Mouse (Mus musculus) neural tube, embryonic 10.5 days (tissue): ENCODE measurements around the gene Aldh1b1.

Experiments
- DNase-seq: peaks from one replicate; pipeline ENCODE4 v3.0.0-alpha.2; 2017; ENCODE audit warnings: low spot score; ENCODE audit errors: extremely low spot score

The Aldh1b1 gene

DNA sequence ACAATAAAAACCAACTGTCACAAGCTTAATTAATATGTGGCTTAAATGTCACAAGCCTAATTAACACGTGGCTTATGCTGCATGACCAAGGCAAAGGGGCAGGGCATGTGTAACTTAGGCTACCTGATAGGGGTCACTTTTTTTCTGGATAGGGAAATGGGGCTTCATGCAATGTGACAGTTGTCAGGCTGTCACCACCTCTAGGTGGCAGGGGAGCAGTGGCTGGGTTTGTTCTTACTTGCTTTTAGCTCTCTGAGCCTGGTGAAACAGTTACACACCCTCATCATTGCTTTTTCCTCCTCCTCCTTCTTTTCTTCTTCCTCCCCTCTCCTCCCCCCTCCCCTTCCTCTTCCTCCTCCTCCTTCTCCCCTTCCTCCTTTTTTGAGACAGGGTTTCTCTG, 15.2 kb upstream of the Aldh1b1 start:
- no peak for DNase-seq

DNA sequence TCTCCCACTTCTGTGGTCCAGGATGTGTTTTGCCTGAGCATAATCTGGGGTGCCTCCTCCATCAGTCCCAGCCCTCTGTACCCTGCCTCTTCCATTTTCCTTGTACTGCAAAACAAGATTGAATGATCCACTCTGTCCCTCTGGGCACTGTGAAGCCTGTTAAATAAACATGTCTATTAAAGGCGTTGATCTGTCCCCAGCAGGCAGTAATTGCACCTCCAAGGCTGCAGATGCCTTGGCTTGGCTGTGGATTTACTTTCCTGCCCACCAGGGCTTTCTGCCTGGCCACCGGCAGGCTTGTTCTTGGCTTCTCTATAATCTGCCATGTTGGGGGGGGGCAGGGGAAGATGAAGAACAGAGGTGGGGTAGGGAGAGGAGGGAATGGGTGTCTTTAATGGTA, 12.9 kb upstream of the Aldh1b1 start:
- no peak for DNase-seq

DNA sequence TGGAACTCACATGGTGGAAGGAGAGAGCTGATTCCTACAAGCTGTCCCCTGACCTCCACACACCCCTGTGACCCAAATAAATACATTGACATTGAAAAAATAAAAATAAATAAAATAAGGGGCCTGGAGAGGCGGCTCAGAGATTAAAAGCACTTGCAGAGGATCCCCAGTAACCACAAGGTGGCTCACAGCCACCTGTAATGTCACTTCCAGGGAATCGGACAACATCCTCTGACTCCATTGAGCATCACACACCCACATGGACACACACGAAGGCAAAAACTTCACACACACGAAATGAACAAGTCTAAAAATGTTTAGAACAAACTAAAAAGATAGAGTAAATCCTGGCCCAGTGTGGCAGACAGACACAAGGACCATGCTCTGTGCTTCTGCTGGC, 12.1 kb upstream of the Aldh1b1 start:
- DNase-seq = no peak

DNA sequence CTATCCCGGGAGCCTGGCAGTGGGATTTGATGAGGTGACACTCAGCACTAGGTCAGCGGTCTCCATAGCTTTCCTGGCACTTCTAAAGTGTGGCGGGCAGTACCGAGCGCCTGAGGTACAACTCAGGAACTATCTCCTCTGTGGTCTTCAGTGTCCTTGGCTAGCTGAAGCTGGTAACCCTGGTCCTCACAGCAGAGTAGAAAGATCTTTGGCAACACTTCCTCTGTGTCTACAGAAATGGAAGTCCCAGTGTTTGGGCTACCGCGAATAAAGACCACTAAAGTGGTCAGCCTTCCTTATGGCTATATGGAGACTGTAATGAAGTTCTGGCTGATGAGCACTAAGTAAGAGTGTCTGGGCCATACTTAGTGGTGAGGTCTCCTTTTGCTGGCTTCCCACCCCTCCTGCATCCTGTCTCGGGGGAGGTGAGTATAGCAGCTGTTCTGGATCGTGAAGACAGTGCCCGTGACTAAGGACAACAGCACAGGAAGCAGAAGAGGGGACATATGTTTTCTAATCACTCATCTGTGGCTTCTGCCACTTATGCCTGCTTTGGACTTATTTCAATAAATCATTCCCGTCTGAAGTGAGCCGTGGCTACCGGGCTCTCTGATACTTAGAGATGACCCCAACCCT, 10.3 kb upstream of the Aldh1b1 start:
- no peak for DNase-seq

DNA sequence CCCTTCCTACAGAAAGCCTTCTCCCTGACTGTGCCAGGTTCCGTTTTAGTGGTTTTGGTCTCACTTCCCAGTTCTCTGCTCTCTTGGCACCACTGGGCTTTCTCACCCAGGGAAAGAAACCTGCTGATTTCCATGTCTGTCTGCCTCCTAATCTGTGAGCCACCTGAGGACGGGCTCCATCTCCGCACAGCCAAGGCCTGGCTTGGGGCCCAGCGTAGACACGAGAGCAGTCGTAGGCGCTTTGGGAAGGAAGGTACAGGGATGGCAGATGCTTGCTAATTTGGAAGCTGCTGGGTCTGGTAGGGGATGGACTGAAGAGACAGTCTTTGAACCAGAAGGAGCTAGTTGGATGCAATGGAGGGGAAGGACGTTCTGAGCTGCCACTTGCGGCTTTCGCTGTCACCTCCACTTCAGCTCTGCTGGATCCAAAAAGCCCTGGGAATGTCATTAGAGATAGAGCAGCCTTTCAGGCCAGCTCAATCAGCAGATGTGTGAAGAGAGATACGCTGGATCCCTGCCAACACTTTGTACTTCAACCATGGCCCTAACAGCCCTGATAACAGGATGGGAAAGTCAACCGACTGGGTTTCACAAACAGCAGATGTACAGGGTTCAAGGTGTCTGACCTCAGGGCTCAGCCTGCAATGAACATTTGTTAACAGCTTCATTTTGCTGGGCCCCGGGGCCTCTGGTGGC, 9.4 kb upstream of the Aldh1b1 start:
- DNase-seq = no peak

DNA sequence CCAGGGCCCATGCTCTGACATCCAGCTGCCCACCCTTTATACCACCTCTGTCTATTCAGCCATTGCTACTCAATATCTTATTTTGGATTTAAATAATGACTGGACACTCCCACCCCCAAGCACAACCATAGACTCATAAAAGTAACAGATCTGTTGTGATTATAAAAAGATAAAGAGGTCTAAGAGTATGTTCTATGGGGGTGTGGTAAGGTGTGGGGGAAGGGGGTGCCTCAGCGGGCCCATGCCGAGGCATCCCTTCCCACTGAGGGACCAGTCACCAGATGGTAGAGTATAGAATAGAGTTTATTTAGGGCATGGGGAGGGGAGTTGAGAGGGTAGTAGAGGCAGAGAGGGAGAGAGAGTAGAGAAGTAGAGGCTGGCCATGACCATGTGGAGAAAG, 8.8 kb upstream of the Aldh1b1 start:
- no peak for DNase-seq

DNA sequence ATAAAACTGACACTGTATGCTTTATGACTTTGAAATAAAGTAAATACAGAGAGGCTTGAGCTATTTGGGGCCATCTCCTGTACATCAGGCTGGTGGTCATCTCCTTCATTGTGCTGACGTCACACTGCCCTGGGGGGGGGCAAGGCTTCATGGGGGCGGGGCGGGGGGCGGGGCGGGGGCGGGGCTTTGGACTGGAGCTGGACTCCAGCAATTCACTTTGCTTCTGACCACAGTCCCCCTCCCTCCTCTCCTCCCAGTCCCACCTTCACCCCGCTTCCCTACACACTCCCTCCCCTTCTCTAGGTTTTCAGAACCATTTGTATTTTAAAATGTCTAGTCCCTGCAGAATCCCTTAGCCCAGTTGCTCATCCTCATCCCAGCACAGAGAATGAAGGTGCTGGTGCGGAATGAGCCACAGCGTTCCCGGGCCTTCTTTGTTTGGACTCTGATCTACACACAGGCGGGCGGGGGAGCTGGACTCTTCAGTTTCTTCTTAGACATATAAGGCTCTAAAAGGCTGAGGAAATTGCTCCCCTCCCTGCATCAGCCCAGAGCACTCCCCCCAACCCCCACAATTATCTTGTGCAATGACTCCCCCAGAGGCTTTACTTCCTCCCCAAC, 3.5 kb upstream of the Aldh1b1 start:
- peak; percentile 71 for DNase-seq

DNA sequence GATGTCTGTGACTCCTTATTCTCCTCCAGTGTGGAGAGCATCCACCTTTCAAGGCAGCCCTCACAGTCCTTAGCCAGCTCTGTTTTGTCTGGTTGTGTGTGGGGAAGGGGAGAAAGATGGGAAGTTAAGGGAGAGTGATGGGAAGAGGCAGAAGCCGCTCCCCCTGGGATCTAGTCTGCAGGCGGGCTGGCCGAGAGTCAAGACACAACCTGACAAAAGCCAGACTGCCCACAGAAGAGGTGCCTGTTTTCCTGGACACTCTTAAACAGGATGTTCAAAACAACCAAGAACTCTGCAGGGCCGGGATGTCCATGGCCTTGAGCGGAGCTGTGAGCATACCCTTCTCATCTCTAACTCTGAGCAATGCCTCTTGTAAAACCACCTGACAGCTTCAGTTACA, 2.1 kb upstream of the Aldh1b1 start:
- no peak for DNase-seq

DNA sequence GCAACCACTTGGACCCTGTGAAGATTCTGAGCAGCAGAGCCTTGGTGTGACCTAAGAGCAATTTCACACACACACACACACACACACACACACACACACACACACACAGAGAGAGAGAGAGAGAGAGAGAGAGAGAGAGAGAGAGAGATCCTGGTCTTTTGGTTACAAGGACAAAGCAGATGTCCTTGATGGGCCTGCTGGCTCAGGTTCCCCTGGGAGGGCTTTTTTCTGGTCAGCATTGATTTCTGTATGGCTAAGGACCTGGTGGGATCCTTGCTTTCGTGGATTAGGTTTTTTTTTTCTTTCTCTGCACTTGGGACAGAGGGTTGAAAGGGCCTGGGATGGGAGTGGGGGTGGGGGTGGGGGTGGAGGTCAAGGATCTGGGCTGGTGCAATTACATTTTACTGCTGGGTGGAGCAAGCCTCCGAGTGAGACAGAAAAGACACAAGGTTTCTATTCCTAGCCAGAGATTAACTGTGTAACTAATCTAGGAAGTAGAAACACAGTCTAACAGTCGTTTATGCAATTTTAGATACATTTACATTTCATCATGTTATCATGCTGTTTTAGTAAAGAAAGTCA, 1.2 kb downstream of the Aldh1b1 start:
- no peak for DNase-seq

DNA sequence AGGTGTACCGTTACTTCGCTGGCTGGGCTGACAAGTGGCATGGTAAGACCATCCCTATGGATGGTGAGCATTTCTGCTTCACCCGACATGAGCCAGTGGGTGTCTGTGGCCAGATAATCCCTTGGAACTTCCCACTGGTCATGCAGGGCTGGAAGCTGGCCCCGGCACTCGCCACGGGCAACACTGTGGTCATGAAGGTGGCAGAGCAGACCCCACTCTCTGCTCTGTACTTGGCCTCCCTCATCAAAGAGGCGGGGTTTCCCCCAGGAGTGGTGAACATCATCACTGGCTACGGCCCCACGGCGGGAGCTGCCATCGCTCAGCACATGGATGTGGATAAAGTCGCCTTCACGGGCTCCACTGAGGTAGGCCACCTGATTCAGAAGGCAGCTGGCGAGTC, 4.1 kb downstream of the Aldh1b1 start:
- DNase-seq = no peak

DNA sequence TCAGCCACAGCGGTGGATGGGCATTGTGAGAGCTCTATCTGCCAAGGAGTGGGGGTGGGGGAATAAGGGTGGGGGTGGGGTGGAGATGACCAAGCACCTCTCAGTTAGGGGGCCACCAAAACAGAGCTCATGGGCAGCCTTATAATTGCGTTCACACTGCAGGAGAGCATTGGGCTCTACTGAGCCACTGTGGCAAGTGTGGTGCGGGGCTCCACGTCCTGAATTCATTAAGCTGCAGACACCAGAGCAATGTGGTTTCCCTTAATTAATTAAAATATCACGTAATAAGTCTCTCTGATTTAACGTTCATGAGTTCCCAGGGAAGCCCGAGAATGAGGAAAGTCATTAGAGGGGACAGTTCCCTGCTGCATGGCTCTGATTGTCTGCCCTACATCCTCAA, 9.2 kb downstream of the Aldh1b1 start:
- DNase-seq = no peak

DNA sequence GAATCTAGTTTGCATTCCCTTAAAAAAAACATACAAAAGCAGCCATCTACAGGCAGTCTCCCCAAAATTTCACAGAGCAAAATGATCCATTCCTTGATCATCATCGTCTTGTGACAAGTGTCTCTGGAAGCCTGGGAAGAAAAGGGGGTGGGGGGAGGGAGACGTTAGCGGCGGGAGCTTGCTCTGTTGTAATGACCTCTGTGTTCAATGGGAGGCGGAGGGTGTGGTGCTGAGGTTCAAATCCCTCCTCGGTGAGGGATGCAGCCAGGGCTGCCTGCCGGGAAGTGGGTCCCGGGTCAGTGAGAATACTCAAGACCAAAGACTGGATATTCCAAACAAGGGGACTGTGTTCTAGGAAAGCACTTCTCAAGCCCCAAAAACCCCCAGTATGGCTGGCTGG, 12.4 kb downstream of the Aldh1b1 start:
- DNase-seq = no peak

DNA sequence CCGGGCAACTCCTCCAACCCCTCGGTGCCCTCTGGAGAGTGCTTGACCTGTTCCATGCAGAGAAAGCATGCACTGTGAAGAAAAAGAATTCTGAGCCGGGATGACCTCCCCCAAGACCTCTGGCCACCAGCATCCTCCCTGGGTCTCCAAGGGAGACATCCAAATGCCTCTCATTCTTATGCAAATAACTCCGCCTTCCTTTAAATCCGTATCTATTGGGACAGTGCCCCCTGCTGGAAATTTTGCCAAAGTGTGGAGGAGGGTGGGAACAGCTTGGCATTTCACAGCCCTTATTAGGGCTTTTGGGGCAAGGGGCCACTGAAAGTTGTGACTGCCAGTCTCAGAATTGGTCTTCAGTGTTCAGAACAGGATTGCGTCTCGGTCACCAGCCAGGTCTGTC, 16.7 kb downstream of the Aldh1b1 start:
- peak; percentile 67 for DNase-seq

DNA sequence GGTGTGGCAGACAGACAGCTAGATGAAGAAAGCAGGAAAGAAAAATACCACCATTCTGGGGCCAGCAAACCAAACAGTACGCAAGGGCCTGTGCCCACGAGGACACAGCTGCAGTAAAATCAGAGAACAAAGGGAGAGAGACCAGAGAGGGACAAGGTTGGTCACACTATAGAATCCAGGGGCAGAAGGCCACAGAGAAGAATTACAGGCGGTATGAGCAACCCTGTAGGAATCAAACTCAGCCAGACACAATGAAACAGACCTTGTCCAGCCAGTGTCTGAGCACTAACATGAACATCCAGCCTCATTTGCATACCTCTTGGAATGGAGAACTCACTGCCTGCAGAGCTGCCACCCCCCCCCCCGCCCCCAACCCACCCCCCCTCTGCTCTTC, 20.0 kb downstream of the Aldh1b1 start:
- no peak for DNase-seq

DNA sequence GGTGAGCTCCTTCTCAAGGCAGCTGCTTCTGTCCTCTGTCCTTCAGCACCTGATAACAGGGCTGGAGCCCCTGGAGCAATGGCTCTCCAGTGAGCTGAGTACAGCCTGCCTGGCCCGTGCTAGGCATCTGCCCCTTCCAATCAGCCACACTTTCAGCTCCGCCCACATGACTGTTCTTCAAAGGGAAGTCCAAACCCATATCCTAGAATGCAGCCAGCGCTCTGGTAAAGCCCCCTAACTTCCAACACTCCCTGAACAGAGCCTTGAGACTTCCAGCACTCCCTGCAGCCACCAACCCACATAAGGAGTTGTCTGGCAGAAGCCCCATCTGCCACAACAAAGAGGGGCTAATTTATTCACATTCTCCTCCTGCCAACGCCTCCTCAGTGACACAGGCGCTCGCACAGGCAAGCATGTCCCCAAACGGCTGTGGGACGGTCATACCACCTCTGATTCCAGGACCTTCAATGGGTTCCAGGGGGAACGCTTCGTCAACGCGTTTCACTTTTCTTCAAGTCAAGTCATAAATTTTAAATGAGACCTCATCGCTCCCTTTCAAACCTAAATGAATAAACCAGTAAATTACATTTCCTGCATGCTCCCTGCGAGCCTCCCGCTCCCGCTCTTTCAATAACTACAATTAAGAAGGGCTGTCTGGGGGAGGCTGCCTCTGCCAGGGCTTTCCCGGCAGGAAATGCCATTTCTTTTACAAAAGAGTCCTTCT, 20.5 kb downstream of the Aldh1b1 start:
- peak; percentile 75 for DNase-seq

DNA sequence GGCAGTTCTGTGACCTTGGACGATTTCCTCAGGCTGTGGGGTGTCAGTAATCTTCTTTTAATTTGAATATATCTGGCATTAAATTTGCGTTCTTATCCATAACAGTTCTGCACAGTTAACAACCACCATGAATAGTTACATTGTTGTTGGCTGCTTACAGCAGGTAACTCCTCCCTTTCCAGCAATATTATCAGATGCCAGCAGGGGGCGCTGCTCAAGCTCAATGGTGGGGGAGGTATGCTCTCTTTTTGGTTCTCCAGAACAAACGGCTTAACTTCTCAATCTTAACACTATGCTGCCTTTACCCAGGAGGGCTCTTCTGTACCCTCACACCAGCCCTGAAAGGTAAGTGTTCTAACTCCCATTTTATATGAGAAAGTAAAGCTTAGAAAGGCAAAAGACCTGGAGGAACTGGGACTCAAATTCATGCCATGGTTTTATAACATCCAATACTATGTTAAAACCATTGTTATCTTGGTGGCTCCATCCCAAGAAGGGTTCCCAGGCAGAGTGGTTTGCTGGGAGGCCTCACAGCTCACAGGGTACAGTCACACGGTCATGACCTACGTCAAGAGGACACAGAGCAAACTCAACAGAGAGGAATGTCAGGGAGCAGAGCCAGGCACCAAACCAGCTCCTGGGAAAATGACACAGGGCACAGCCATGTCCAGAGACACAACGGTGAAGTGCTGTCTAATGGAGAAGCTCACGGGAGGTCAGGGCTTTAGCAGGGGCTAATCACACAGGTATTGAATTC, 21.4 kb downstream of the Aldh1b1 start:
- DNase-seq = peak; percentile 75

DNA sequence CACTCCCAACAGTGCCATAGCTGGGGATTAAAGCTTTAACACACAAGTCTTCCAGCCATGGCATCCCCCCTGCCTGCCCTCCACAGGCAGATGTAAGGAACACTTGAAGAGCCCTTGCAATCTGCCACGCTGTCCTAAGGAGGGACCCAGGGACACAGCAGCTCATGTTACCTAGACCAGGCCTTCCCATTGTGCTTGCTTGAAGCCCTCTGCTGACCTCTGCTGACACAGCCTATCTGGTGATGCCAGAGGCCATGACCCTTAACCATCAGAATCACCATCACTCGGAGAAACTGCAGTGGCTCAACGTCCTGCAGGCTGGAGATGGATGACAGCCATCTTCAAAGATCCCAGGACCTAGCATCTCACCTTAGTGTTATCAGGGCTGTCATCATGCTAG, 23.2 kb downstream of the Aldh1b1 start:
- DNase-seq = no peak

DNA sequence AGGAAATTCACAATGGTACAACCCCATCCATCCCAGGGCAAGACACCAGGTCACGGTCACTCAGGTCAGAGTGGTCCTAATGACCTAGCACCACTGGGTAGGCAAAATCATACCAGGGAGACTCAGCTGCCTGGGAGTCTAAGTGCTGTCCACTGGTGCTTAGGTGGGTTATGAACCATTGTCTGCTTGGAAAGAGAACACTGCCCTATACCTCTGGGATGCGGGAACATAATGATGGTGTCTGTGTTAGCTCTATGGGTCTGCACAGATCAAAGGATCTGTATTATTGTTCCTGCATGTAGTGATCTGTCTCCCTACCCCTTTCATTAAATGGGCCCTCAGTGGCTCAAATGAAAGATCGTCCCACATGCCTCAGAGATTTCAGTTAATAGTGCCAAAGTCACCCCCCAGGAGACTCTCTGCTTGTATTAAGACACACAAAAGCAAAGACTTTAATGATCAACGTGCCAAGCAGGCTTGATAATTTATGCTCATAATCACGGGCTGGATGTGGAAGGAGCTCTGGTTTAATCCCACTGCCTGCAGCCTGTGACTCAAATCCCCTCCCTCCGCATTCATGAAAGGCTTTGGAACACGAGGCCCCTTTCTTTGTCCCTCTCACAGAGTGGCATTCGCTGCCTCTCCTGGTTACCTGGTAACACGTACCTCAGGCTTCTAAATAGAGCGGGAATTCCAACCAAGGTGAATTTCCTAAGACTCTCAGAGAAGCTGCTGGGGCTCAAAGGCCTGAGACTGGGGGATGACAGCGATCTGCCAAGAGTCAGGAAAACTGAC, 24.2 kb downstream of the Aldh1b1 start:
- DNase-seq = no peak

DNA sequence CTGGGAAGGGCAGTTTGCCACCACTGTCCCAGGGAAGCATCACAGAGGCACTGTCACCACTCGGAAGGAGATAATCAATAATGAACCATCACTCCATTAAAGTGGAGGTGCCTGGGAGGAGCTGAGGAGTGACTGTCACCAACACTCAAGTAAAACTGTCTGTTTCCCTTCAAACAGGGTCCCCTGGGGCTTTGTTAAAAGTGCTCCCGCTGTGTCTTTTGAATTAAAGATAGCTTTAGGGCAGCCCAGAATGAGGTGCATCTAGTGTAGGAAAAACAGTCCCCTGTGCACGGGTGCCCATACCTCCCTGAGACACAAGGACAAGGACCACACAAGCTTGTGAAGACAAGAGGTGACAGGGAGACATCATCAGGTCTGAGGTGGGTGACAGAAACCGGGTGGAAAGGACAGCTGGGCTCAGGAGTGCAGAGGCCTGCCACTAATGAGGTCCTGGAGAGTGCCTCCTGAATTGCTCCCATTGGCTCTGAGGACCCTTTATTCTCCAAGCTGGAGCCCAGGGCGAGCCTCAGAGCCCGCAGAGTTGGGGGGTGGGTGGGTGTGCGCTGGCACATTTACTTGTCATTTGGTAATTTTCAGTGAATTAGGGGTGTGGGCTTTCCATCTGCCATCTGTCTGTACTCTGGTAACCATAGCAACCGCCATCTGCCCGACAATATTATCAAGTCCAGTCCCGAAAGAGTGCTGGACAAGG, 25.4 kb downstream of the Aldh1b1 start:
- DNase-seq = peak; percentile 48
